Mouse (Mus musculus) hindbrain, postnatal 0 days (tissue): ENCODE measurements around the gene Cacnb2. TPM values are rescaled to one million over a fixed set of nuclear protein-coding genes. Genes with fewer than 3 reads are reported as not detected.

ENCODE experiments used
- ATAC-seq: fragments of 200-750 bp; cut with Nextera tagmentation; 2 replicates; pipeline ENCODE4 v1.8.0; 2017; ENCODE audit warnings: mild to moderate bottlenecking, moderate TSS enrichment, moderate library complexity
- DNase-seq: peaks from one replicate; pipeline ENCODE4 v3.0.0-alpha.2; 2015; ENCODE audit warnings: low spot score
- H3K27ac ChIP-seq: fragments of 300-500 bp; sonication (generic); 2 replicates; pipeline ENCODE4 v1.5.1; 2014; ENCODE audit warnings: mild to moderate bottlenecking
- H3K27me3 ChIP-seq: fragments of 300-500 bp; sonication (generic); 2 replicates; pipeline ENCODE4 v1.6.1; 2014; ENCODE audit warnings: low read length, mixed read lengths; ENCODE audit not compliant: insufficient read depth
- H3K36me3 ChIP-seq: fragments of 300-500 bp; sonication (generic); 2 replicates; pipeline ENCODE4 v1.6.1; 2014; ENCODE audit warnings: low read length, mixed read lengths; ENCODE audit not compliant: insufficient read depth
- H3K4me1 ChIP-seq: fragments of 300-500 bp; sonication (generic); 2 replicates; pipeline ENCODE4 v1.6.1; 2014; ENCODE audit warnings: antibody characterized with exemption, low read length, mixed read lengths; ENCODE audit not compliant: insufficient read depth
- H3K4me2 ChIP-seq: fragments of 300-500 bp; sonication (generic); 2 replicates; pipeline ENCODE4 v1.6.1; 2014; ENCODE audit warnings: low read depth, mild to moderate bottlenecking, low read length, moderate library complexity, mixed read lengths
- H3K4me3 ChIP-seq: fragments of 300-500 bp; sonication (generic); 2 replicates; pipeline ENCODE4 v1.5.1; 2014; ENCODE audit warnings: low read length
- H3K9ac ChIP-seq: fragments of 300-500 bp; sonication (generic); replicated peaks from 2 replicates; pipeline ENCODE4 v1.6.1; 2014; ENCODE audit warnings: mild to moderate bottlenecking, low read length, moderate library complexity, mixed read lengths
- H3K9me3 ChIP-seq: fragments of 300-500 bp; sonication (generic); 2 replicates; pipeline ENCODE4 v1.6.1; 2016; ENCODE audit warnings: low read length, mixed read lengths
- CTCF ChIP-seq: IDR thresholded peaks from 2 replicates; pipeline ENCODE4 v1.5.1; 2016; ENCODE audit warnings: antibody characterized with exemption, control low read depth, low read depth
- WGBS: fragments of 180-500 bp; shearing (Covaris S2); extraction: QIAGEN DNeasy Blood & Tissue Kit; methylation state at CpG from one replicate; pipeline ENCODE4 v1.1.7; 2014; 5-methylcytosine and 5-hydroxymethylcytosine counted together
- polyA plus RNA-seq: library from polyadenylated mRNA; unstranded; fragments of >200 nt; fragmentation: Nextera tagmentation; extraction: Ambion mirVana; gene quantifications from 2 replicates; pipeline ENCODE4 v1.2.1, GENCODE M21; 2015
- total RNA-seq: library from RNA; depleted of rRNA; stranded (reverse); fragments of >200 nt; gene quantifications from 2 replicates; pipeline ENCODE4 v1.2.3, GENCODE M21; 2014; rRNA removed

Cacnb2 gene
- total and polyA plus RNA-seq, 2 experiments from 2014 or later: 8.1 to 21.7 TPM

GRCm38 (mm10) chr2:15008072-15008471, 405.2 kb downstream of the Cacnb2 start:
- WGBS: 91% methylated on average over 1 of the region's 1 CpGs
- ATAC-seq: no peak

GRCm38 (mm10) chr2:15026817-15027216, 423.9 kb downstream of the Cacnb2 start:
- no peak for DNase-seq
- H3K4me1 ChIP-seq: no peaks in the 10 kb centered on the region
- H3K27ac ChIP-seq: no peak overlapping the region
- 97% methylated on average over 3 of the region's 3 CpGs for WGBS
- H3K4me3 ChIP-seq: no peak overlapping the region
- no peaks in the 10 kb centered on the region for H3K27me3 ChIP-seq
- TF ChIP-seq CTCF: no peak
- no peaks in the 10 kb centered on the region for H3K9me3 ChIP-seq
- no peak overlapping the region for H3K4me2 ChIP-seq
- ATAC-seq: no peak
- no peak overlapping the region for H3K9ac ChIP-seq
- H3K36me3 ChIP-seq: peaks cover 4% of the 10 kb centered on the region; the same call in 1 of the 2 replicates

More at GRCm38 (mm10) chr2:15008072-15008471, 405.2 kb downstream of the Cacnb2 start:
- Histone ChIP-seq H3K27ac (no peak overlapping the region), H3K9me3 (no peaks in the 10 kb centered on the region), H3K9ac (no peak overlapping the region), H3K4me1 (no peaks in the 10 kb centered on the region), H3K4me3 (no peak overlapping the region), H3K27me3 (no peaks in the 10 kb centered on the region), H3K36me3 (no peaks in the 10 kb centered on the region), H3K4me2 (no peak overlapping the region)
- no peak for TF ChIP-seq CTCF
- no peak for DNase-seq

- H3K9ac ChIP-seq: no peak overlapping the region
- TF ChIP-seq CTCF: no peak
- no peak overlapping the region for H3K4me3 ChIP-seq
- ATAC-seq (no peak), DNase-seq (no peak)
- H3K4me2 ChIP-seq: no peak overlapping the region
- peaks cover 4% of the 10 kb centered on the region; the same call in 1 of the 2 replicates for H3K36me3 ChIP-seq
- WGBS: 83% methylated on average over 1 of the region's 1 CpGs
- H3K4me1 ChIP-seq: no peaks in the 10 kb centered on the region
- H3K9me3 ChIP-seq: no peaks in the 10 kb centered on the region
- no peaks in the 10 kb centered on the region for H3K27me3 ChIP-seq
- no peak overlapping the region for H3K27ac ChIP-seq
These were observed 424.9 kb downstream of the Cacnb2 start for GRCm38 (mm10) chr2:15027816-15028215.

Other genes with a start within 250 kb of the Cacnb2 start
- gene Slc39a12, start 214.8 kb upstream of the Cacnb2 start, total RNA-seq: 24.0 and 27.6 TPM in 2 replicates
- gene Slc39a12, start 214.8 kb upstream of the Cacnb2 start, polyA plus RNA-seq: 10.5 and 10.8 TPM in 2 replicates